Mouse (Mus musculus): ENCODE measurements around the gene Ggn. TPM values are rescaled to one million over a fixed set of nuclear protein-coding genes. Genes with fewer than 3 reads are reported as not detected.
"Not testable (repeated sequence)": the region's sequence is repeated elsewhere in the genome, so short reads cannot be mapped to it uniquely, and the experiment has no call there.

The Ggn gene
- total RNA-seq, 2 experiments from 2014 or later: 0.88 to 1.4 TPM

GRCm38 (mm10) chr7:29202577-29202976 is 32.6 kb downstream of the Ggn start:
- DNase-seq (ENCODE audit: low spot score in 2 of 2): no peak
- intact Hi-C loops (cut with DNase I): no loop called here

GRCm38 (mm10) chr7:29211013-29211412 is 41.0 kb downstream of the Ggn start:
- DNase-seq (ENCODE audit: low spot score in 2 of 2); intact Hi-C loops (cut with DNase I): not testable (repeated sequence)

- peak in 1 of 2 experiments; percentile 40 for DNase-seq (ENCODE audit: low spot score in 2 of 2)
- intact Hi-C loops (cut with DNase I): no loop called here
Observed at GRCm38 (mm10) chr7:29211415-29212198, 41.6 kb downstream of the Ggn start.

DNA sequence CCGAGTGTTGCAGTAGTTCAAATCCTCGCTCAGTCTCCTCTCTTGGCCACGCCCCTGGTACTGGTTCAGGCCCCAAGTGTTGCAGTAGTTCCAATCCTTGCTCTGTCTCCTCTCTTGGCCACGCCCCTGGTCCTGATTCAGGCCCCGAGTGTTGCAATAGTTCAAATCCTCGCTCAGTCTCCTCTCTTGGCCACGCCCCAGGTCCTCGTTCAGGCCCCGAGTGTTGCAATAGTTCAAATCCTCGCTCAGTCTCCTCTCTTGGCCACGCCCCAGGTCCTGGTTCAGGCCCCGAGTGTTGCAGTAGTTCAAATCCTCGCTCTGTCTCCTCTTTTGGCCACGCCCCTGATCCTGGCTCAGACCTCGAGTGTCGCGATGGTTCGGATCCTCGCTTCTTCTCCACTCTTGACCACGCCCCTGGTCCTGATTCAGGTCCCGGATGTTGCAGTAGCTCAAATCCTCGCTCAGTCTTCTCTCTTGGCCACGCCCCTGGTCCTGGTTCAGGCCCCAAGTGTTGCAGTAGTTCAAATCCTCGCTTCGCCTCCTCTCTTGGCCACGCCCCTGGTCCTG is 42.3 kb downstream of the Ggn start:
- intact Hi-C loops (cut with DNase I): no loop called here
- DNase-seq (ENCODE audit: low spot score in 2 of 2): no peak

GRCm38 (mm10) chr7:29212775-29213560 is 43.0 kb downstream of the Ggn start:
- intact Hi-C loops (cut with DNase I); DNase-seq (ENCODE audit: low spot score in 2 of 2): not testable (repeated sequence)

- intact Hi-C loops (cut with DNase I): no loop called here
- no peak for DNase-seq (ENCODE audit: low spot score in 2 of 2)
Observed at GRCm38 (mm10) chr7:29213675-29214082, 43.7 kb downstream of the Ggn start, which contains the start of gene Catsperg1. TSS of gene Catsperg1 (minus strand) at chr7:29214035.

DNA sequence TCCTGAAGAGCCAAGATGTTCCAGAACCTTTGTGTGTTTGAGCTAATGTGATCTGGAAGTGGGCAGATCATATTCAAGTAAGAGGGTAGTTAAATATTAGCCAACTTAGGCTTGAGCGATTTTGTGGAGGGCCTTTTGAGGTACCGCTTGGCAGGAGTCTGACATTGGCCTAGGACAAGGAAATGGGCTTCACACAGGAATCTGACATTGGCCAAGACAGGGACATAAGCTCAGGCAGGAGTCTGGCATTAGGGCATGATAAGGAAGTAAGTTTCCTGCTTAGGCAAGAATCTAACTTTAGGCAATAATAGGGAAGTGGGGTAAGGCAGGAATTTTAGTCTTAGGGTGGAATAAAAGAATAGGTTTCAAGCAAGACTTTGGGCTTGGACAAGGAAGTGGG is 44.2 kb downstream of the Ggn start:
- DNase-seq (ENCODE audit: low spot score in 2 of 2): no peak
- intact Hi-C loops (cut with DNase I): no loop called here

GRCm38 (mm10) chr7:29214846-29215245 is 44.8 kb downstream of the Ggn start:
- no peak for DNase-seq (ENCODE audit: low spot score in 2 of 2)
- intact Hi-C loops (cut with DNase I): no loop called here

Other genes with a start within 250 kb of the Ggn start
- 100 to 1,000 TPM; 180 to 203 TPM for gene Actn4, start 207.9 kb upstream of the Ggn start, total RNA-seq (2021)
- 100 to 1,000 TPM; 169 to 194 TPM for gene Eif3k, start 188.3 kb upstream of the Ggn start, total RNA-seq (2021)
- gene Map4k1, start 188.2 kb upstream of the Ggn start, total RNA-seq (2021): 1 to 10 TPM; 1.6 to 1.9 TPM
- 10 to 100 TPM in 1 of 2 experiments, 1 to 10 TPM in 1; 4.9 to 11.0 TPM for gene Ryr1, start 45.0 kb upstream of the Ggn start, total RNA-seq (2021)
- gene Rasgrp4, start 35.4 kb upstream of the Ggn start, total RNA-seq (2021): 1 to 10 TPM in 1 of 2 experiments, under 1 TPM in 1; 0.89 to 2.5 TPM
- 10 to 100 TPM; 35.3 to 40.3 TPM for gene Fam98c, start 14.0 kb upstream of the Ggn start, total RNA-seq (2021)
- gene Spred3, start 201 bp downstream of the Ggn start, total RNA-seq (2021): 10 to 100 TPM; 41.8 to 62.4 TPM
- 100 to 1,000 TPM; 126 to 136 TPM for gene Psmd8, start 10.5 kb downstream of the Ggn start, total RNA-seq (2021)
- gene Catsperg1, start 43.8 kb downstream of the Ggn start, total RNA-seq (2021): under 1 TPM; 0.52 to 0.75 TPM
- 1 to 10 TPM; 2.4 to 4.1 TPM for gene Kcnk6, start 62.3 kb downstream of the Ggn start, total RNA-seq (2021)
- 10 to 100 TPM; 48.6 to 54.6 TPM for gene Yif1b, start 68.1 kb downstream of the Ggn start, total RNA-seq (2021)
- not detected for gene 2200002D01Rik, start 78.3 kb downstream of the Ggn start, total RNA-seq (2021)
- 10 to 100 TPM; 23.5 to 26.2 TPM for gene Spint2, start 111.7 kb downstream of the Ggn start, total RNA-seq (2021)
- gene Ppp1r14a, start 119.1 kb downstream of the Ggn start, total RNA-seq (2021): 10 to 100 TPM; 15.9 to 24.7 TPM
- 100 to 1,000 TPM in 1 of 2 experiments, 10 to 100 TPM in 1; 86.6 to 117 TPM for gene Dpf1, start 133.7 kb downstream of the Ggn start, total RNA-seq (2021)

Data from left cerebral cortex, postnatal 36 days (tissue).